Mouse (Mus musculus) neural tube, embryonic 11.5 days (tissue): Measurements from ENCODE around the gene Fig4. TPM values are rescaled to one million over a fixed set of nuclear protein-coding genes. Genes with fewer than 3 reads are reported as not detected.

Source experiments
- ATAC-seq: fragments of 200-750 bp; cut with Nextera tagmentation; 2 replicates; pipeline ENCODE4 v1.8.0; 2017; ENCODE audit warnings: moderate number of reproducible peaks, mild to moderate bottlenecking, moderate TSS enrichment, moderate library complexity; ENCODE audit not compliant: insufficient read depth, low FRiP score, low TSS enrichment
- DNase-seq: peaks from one replicate; pipeline ENCODE4 v3.0.0-alpha.2; 2015; ENCODE audit warnings: low spot score
- H3K27ac ChIP-seq: fragments of 300-500 bp; sonication (generic); 2 replicates; pipeline ENCODE4 v1.5.1; 2014; ENCODE audit warnings: low read depth, mild to moderate bottlenecking, low read length
- H3K27me3 ChIP-seq: fragments of 300-500 bp; sonication (generic); 2 replicates; pipeline ENCODE4 v1.6.1; 2014; ENCODE audit warnings: mild to moderate bottlenecking, low read length, mixed read lengths; ENCODE audit not compliant: control insufficient read depth, insufficient read depth
- H3K36me3 ChIP-seq: fragments of 300-500 bp; sonication (generic); 2 replicates; pipeline ENCODE4 v1.6.1; 2014; ENCODE audit warnings: mild to moderate bottlenecking, low read length, moderate library complexity, mixed read lengths; ENCODE audit not compliant: control insufficient read depth, insufficient read depth
- H3K4me1 ChIP-seq: fragments of 300-500 bp; sonication (generic); 2 replicates; pipeline ENCODE4 v1.6.1; 2014; ENCODE audit warnings: low read length, mixed read lengths; ENCODE audit not compliant: control insufficient read depth, insufficient read depth
- H3K4me2 ChIP-seq: fragments of 300-500 bp; sonication (generic); 2 replicates; pipeline ENCODE4 v1.6.1; 2014; ENCODE audit warnings: low read depth, mild to moderate bottlenecking, moderate library complexity
- H3K4me3 ChIP-seq: fragments of 300-500 bp; sonication (generic); 2 replicates; pipeline ENCODE4 v1.5.1; 2014; ENCODE audit warnings: low read depth, low read length
- H3K9ac ChIP-seq: fragments of 300-500 bp; sonication (generic); 2 replicates; pipeline ENCODE4 v1.6.1; 2014; ENCODE audit warnings: mild to moderate bottlenecking, low read length
- H3K9me3 ChIP-seq: fragments of 300-500 bp; sonication (generic); 2 replicates; pipeline ENCODE4 v1.6.1; 2016; ENCODE audit warnings: low read length; ENCODE audit not compliant: control insufficient read depth
- WGBS: fragments of 180-500 bp; shearing (Covaris S2); extraction: QIAGEN DNeasy Blood & Tissue Kit; methylation state at CpG from one replicate; pipeline ENCODE4 v1.1.7; 2014; 5-methylcytosine and 5-hydroxymethylcytosine counted together
- polyA plus RNA-seq: library from polyadenylated mRNA; unstranded; fragments of >200 nt; fragmentation: Nextera tagmentation; extraction: Ambion mirVana; gene quantifications from 2 replicates; pipeline ENCODE4 v1.2.1, GENCODE M21; 2014

The Fig4 gene
- polyA plus RNA-seq, 1 experiment from 2014 or later = 29.6 TPM

DNA sequence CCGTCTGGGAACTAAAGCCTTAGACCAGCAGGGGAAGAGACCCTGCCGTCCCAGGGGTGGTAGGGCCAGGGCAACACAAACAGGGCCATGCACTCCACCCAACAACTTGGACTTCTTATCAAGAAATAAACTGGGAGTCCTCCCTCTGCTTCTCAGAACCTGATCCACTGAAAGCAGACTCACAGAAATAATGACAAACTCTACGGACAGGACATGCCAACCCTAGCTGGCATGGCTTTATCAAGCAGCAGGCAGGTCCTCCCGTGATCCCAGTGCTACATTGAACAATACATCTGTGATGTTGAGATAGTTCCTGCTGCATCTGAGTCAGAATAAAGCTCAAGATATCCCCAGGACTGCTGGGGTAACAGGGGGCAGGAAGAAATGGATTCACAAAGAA, 106.8 kb downstream of the Fig4 start:
- Histone ChIP-seq H3K9ac (no peak overlapping the region), H3K36me3 (no peaks in the 10 kb centered on the region), H3K27me3 (no peaks in the 10 kb centered on the region), H3K4me2 (no peak overlapping the region), H3K4me3 (no peak overlapping the region), H3K4me1 (no peaks in the 10 kb centered on the region), H3K9me3 (no peaks in the 10 kb centered on the region), H3K27ac (no peak overlapping the region)
- ATAC-seq (no peak), DNase-seq (no peak)
- 87% methylated on average over 4 of the region's 4 CpGs for WGBS

DNA sequence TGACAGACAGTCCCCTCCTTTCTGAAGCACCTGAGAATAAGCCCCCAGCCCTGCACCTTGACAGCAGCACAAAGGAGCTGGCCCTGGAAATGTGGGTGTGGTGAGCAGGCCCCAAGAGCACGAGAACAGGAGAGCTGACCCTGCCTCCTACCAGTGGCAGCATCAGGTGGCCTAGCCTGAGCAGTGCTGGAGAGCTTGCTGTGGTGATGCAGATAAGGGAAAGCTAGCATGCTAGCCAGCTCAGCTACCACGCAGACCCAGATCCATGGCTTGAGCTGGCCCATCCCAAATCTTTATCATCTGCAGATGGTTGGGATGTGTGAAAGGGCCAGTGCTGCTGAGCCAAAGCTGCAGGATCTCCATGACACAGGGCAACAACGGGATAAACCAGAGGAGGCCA, 113.7 kb downstream of the Fig4 start:
- H3K4me2 ChIP-seq = no peak overlapping the region
- 84% methylated on average over 3 of the region's 3 CpGs for WGBS
- H3K27ac ChIP-seq = no peak overlapping the region
- no peak overlapping the region for H3K4me3 ChIP-seq
- H3K27me3 ChIP-seq = no peaks in the 10 kb centered on the region
- no peaks in the 10 kb centered on the region for H3K36me3 ChIP-seq
- H3K4me1 ChIP-seq = no peaks in the 10 kb centered on the region
- H3K9ac ChIP-seq = no peak overlapping the region
- ATAC-seq (no peak), DNase-seq (no peak)
- H3K9me3 ChIP-seq = no peaks in the 10 kb centered on the region

DNA sequence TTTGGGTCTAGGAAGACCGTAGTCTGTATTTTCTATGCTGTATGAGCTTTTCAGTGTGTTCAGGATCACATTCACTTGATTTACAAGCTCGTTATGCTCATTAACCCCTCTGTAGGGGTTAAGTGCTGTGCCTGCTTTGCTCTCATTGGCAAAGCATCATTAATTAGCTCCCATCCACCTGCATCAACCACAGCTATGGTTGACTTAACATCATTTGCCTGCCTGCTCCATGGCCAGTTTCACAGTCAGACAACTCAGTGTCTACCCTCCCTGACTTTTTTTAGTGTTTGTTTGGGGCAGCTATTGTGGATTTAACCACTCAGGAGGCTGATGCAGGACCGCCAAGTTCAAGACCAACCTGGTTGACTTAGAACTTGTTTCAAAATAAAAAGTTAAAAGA, 119.1 kb downstream of the Fig4 start:
- Histone ChIP-seq H3K36me3 (no peaks in the 10 kb centered on the region), H3K9me3 (no peaks in the 10 kb centered on the region), H3K4me3 (no peak overlapping the region), H3K9ac (no peak overlapping the region), H3K27me3 (no peaks in the 10 kb centered on the region), H3K27ac (no peak overlapping the region), H3K4me1 (no peaks in the 10 kb centered on the region), H3K4me2 (no peak overlapping the region)
- ATAC-seq (no peak), DNase-seq (no peak)
- WGBS = 78% methylated on average over 3 of the region's 3 CpGs

DNA sequence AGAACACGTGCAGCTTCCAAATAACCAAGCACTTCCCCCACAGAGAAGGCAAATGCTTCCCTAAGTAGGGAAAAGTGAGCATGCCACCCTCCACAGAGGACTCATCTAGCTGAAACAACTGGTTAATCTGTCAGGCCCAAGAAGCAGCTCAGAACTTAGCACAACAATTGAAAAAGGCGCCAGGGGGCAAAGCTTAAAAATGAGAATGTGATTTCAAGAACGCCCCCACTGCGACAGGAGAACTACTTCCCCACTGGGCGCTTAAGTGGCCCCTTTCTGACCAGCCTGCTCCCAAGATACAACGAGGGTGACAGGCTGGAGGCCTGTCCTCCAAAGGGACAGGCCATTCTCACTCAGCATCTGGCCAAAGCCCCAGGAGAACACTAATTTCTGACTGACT, 120.4 kb downstream of the Fig4 start:
- Histone ChIP-seq H3K4me3 (no peak overlapping the region), H3K4me2 (no peak overlapping the region), H3K36me3 (no peaks in the 10 kb centered on the region), H3K9me3 (no peaks in the 10 kb centered on the region), H3K9ac (no peak overlapping the region), H3K27me3 (no peaks in the 10 kb centered on the region), H3K27ac (no peak overlapping the region), H3K4me1 (no peaks in the 10 kb centered on the region)
- DNase-seq = no peak
- 30% methylated on average over 6 of the region's 6 CpGs for WGBS
- ATAC-seq = no peak

DNA sequence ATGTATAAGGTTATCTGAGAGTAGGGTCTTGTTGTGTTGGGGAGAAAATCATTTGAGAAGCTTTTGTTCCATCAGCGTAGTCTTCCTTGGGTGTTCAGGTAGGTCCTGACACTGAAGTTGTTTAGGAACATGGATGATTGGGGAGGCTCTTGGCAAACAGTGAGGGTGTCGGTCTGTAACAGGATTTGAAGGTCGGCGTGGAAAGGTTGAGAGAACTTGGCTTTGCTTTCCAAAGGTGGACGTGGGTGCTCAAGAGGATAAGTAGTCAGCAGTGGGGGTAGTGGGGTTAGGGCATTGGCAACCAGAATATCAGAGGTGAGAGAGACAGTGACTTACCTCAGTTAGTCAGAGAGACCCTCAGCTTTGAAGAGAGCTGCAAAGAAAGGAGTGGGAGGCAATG, 136.9 kb downstream of the Fig4 start:
- WGBS = 92% methylated on average over 5 of the region's 5 CpGs
- no peak overlapping the region for H3K27ac ChIP-seq
- no peaks in the 10 kb centered on the region for H3K36me3 ChIP-seq
- ATAC-seq (no peak), DNase-seq (no peak)
- no peaks in the 10 kb centered on the region for H3K4me1 ChIP-seq
- no peak overlapping the region for H3K9ac ChIP-seq
- no peaks in the 10 kb centered on the region for H3K9me3 ChIP-seq
- H3K4me3 ChIP-seq = no peak overlapping the region
- H3K4me2 ChIP-seq = no peak overlapping the region
- H3K27me3 ChIP-seq = no peaks in the 10 kb centered on the region

DNA sequence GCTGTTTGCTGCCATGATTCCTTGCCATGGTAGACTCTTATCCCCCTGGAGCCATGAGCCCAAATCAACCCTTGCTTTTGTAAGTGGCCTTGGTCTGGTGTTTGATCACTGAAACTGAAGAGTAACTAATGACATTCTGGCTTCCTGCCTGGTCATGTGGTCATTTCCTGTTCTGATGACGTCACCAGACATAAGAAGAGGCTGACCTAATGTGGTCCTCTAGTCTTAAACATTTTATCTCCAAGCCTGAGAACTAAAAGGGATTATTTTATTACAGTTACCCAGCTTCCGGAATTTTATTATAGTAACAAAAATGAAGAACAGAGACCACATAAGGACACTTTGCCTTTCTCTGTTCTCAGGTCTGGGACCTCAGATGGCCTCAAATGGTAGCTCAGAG, 140.0 kb downstream of the Fig4 start:
- 81% methylated on average over 2 of the region's 2 CpGs for WGBS
- no peaks in the 10 kb centered on the region for H3K27me3 ChIP-seq
- no peak for DNase-seq
- H3K4me2 ChIP-seq = no peak overlapping the region
- H3K9ac ChIP-seq = no peak overlapping the region
- no peaks in the 10 kb centered on the region for H3K36me3 ChIP-seq
- H3K4me3 ChIP-seq = no peak overlapping the region
- H3K27ac ChIP-seq = no peak overlapping the region
- H3K9me3 ChIP-seq = no peaks in the 10 kb centered on the region
- H3K4me1 ChIP-seq = no peaks in the 10 kb centered on the region
- no peak for ATAC-seq

DNA sequence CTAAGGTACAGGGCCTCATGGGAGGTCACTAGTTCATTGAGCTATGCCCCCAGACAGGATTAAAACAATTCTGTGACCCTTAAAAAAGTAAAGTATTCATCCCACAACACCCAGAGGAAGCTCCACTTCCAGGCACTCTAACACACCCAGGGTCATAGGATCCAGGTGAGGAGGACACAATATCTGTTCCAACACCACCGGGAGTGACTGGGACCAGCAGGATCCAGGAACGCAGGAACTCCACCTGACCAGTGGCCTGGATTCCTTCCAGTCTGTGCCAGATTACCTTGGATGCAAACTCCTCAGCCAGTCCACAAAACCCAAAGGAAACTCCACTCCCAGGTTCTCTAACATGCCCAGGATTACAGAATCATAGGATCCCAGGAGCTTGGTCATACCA, 145.8 kb downstream of the Fig4 start:
- DNase-seq (no peak), ATAC-seq (no peak)
- no peak overlapping the region for H3K9ac ChIP-seq
- no peaks in the 10 kb centered on the region for H3K36me3 ChIP-seq
- no peak overlapping the region for H3K4me2 ChIP-seq
- no peak overlapping the region for H3K27ac ChIP-seq
- no peaks in the 10 kb centered on the region for H3K27me3 ChIP-seq
- no peak overlapping the region for H3K4me3 ChIP-seq
- no peaks in the 10 kb centered on the region for H3K4me1 ChIP-seq
- 100% methylated on average over 2 of the region's 2 CpGs for whole genome bisulfite sequencing
- no peaks in the 10 kb centered on the region for H3K9me3 ChIP-seq

DNA sequence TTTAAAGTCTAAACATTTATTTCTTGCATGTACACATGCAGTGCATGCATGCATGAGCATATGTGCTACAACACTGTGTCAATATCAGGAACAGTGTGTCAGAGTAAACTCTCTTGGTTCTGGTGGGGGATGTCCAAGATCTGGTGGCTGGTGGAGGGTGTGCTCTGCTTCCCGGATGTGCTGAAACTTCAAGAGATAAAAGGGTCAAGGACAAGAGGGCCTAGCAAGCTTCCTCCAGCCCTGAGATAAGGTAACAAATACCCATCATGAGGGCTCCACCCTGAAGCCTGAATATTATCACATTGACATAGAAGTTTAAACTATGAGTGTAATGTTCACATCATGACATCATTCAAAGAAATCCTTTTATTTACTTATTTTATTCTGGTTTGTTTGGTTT, 146.4 kb downstream of the Fig4 start:
- Histone ChIP-seq H3K4me3 (no peak overlapping the region), H3K27ac (no peak overlapping the region), H3K27me3 (no peaks in the 10 kb centered on the region), H3K9ac (no peak overlapping the region), H3K36me3 (no peaks in the 10 kb centered on the region), H3K9me3 (no peaks in the 10 kb centered on the region), H3K4me2 (no peak overlapping the region), H3K4me1 (no peaks in the 10 kb centered on the region)
- WGBS = 94% methylated on average over 1 of the region's 1 CpGs
- no peak for DNase-seq
- no peak for ATAC-seq

DNA sequence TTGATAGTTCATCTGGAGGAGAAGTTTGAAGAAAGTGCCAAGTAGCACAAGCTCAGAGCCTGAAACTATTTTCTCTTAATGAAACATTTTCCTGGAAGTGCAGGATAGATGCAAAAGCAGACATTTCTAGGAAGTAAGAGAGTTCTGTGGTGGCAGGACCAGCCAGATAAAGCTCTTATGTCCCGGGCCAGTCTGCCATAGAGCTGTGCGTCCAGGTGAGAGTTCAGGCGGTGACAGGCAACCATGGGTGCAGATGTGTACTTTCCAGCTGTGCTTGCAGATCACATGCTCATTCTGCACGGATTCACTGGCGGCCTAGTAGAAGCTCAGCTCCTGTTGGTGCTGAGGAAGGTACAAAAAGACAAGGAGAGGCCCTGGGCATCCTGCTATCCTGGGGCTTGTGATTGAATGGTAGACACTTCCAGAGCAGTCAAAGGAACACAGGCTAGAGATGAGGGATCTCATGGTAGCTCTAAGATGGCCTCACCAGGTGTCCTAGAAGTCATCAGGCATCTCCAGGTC, 149.8 kb downstream of the Fig4 start:
- H3K9me3 ChIP-seq = no peaks in the 10 kb centered on the region
- no peak overlapping the region for H3K4me3 ChIP-seq
- ATAC-seq (no peak), DNase-seq (no peak)
- H3K4me2 ChIP-seq = no peak overlapping the region
- no peaks in the 10 kb centered on the region for H3K36me3 ChIP-seq
- H3K27me3 ChIP-seq = no peaks in the 10 kb centered on the region
- 88% methylated on average over 5 of the region's 5 CpGs for WGBS
- no peak overlapping the region for H3K27ac ChIP-seq
- no peaks in the 10 kb centered on the region for H3K4me1 ChIP-seq
- no peak overlapping the region for H3K9ac ChIP-seq
